Mouse (Mus musculus): ENCODE data around the gene Dnlz. TPM values are rescaled to one million over a fixed set of nuclear protein-coding genes. Genes with fewer than 3 reads are reported as not detected.

Dnlz gene
- polyA plus RNA-seq, 1 experiment from 2014 or later, result 34.4 TPM

DNA sequence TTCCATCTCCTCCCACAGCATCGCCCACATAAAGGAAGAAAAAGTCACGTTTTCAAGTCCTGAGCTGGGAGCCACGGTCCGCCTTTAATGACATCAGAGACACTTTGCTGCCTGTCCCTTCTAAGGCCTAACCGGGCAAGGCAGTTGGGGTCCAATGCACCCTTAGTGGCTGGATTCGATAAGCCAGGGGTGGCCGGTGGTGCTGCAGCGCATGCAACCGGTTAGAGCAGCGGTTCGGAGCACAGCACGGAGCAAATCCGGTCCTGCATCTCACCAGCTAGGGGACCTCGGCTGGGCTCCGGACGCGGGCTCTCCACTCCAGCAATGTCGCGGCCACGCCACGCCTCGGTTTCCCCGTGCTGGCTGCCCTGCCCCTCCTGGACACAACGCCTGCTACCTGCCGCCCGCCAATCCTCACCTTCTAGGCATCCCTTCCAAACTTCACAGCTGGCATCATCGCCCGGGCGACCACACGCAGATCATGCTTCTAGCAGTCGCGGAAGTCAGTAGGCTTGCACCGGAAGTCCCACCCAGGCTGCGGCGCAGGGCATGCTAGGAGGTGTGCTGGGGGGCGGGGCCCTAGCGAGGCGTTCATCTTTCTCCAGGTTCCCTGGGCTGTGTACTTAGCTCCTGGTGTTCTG, 28.3 kb upstream of the Dnlz start, which contains the start of gene Snapc4:
Gene Snapc4 (minus strand): TSS at position 523 of the 641 bp plus-strand sequence.
- peak within 1 kb of the TSS; percentile 77 for H3K9ac ChIP-seq (replicated peaks)
- WGBS, result 1% methylated on average over 38 of the region's 38 CpGs
- peaks cover 14% of the 10 kb centered on the region for H3K4me1 ChIP-seq
- H3K27me3 ChIP-seq, result no peaks in the 10 kb centered on the region
- H3K4me3 ChIP-seq, result peak within 1 kb of the TSS; percentile 83
- ATAC-seq (ENCODE audit: low FRiP score, low read depth), result peak; percentile 96
- peak within 1 kb of the TSS; percentile 66 for H3K27ac ChIP-seq (replicated peaks)
- peak within 1 kb of the TSS; percentile 84 for H3K4me2 ChIP-seq (replicated peaks)
- H3K9me3 ChIP-seq, result no peaks in the 10 kb centered on the region
- peaks cover 65% of the 10 kb centered on the region for H3K36me3 ChIP-seq

DNA sequence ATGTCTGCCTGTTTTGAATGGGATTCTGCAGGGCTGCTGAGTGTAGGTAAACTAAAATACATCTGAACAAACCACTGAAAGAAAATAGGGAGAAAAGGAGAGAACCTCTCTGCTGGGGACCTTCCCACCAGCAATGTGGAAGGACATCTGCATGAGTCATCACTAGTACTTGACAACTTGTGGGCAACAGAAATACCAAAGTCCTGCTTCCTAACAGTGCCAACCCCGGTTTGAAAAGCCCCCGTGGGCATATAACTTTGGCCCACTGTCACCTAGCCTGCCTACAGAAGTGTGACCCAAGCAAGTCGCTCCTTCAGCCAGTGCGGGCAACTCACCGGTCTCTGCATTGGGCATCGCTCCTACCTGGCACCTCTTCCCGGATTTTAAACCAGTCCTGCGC, 20.5 kb upstream of the Dnlz start:
- no peak overlapping the region for H3K9ac ChIP-seq (replicated peaks)
- H3K27me3 ChIP-seq, result no peaks in the 10 kb centered on the region
- H3K9me3 ChIP-seq, result no peaks in the 10 kb centered on the region
- H3K36me3 ChIP-seq, result peaks cover 98% of the 10 kb centered on the region
- no peak overlapping the region for H3K27ac ChIP-seq (replicated peaks)
- H3K4me1 ChIP-seq, result no peaks in the 10 kb centered on the region
- H3K4me3 ChIP-seq, result no peak overlapping the region
- 95% methylated on average over 8 of the region's 8 CpGs for WGBS
- H3K4me2 ChIP-seq (replicated peaks), result no peak overlapping the region
- ATAC-seq (ENCODE audit: low FRiP score, low read depth), result no peak

DNA sequence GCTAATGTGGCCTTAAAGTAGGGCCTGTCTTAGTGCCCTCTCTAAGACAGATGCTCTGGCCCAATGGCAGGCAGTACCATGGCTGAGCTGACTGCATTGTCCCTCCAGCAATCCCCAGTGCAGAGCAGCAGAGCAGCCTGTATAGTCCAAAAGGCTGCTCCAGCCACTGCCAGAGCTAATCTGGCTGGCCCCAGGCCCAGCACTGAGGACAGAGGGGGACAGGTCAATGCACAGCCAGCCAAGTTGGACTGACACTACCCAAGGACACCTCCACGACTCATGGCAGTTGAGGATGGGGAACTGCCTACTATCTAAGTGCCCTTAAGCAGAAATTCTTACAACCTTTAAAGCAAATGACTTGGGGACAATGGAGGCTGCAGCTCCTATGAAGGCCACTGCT, 16.7 kb upstream of the Dnlz start:
- no peaks in the 10 kb centered on the region for H3K9me3 ChIP-seq
- H3K27ac ChIP-seq (replicated peaks), result no peak overlapping the region
- no peak for ATAC-seq (ENCODE audit: low FRiP score, low read depth)
- no peak overlapping the region for H3K4me3 ChIP-seq
- H3K27me3 ChIP-seq, result no peaks in the 10 kb centered on the region
- WGBS, result 81% methylated on average over 1 of the region's 1 CpGs
- H3K36me3 ChIP-seq, result peaks cover 99% of the 10 kb centered on the region
- H3K4me1 ChIP-seq, result no peaks in the 10 kb centered on the region
- no peak overlapping the region for H3K9ac ChIP-seq (replicated peaks)
- H3K4me2 ChIP-seq (replicated peaks), result no peak overlapping the region

DNA sequence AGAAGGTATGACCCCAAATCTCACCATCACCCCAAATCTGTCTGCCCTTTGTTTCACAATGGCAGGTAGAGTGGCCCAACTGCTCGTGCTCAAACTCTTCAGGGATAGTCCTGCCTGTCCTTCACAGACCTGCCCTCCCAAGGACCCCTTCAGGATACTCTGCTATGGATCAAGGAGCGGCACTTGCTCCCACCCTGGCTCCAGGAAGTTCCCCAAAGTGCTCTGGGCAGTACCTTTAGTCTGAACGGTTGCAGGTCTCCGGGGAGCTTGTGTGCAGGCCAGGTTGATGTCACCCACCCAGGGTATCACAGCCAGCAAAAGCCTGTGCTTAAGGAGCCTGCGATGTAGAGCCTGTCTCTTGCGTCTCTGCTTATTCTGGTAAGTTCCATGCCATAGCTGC, 16.0 kb upstream of the Dnlz start:
- Histone ChIP-seq H3K27me3 (no peaks in the 10 kb centered on the region), H3K4me1 (no peaks in the 10 kb centered on the region), H3K9me3 (no peaks in the 10 kb centered on the region), H3K36me3 (peaks cover 99% of the 10 kb centered on the region), H3K4me2 (replicated peaks) (no peak overlapping the region), H3K9ac (replicated peaks) (no peak overlapping the region), H3K4me3 (no peak overlapping the region), H3K27ac (replicated peaks) (no peak overlapping the region)
- no peak for ATAC-seq (ENCODE audit: low FRiP score, low read depth)
- 94% methylated on average over 6 of the region's 6 CpGs for WGBS

DNA sequence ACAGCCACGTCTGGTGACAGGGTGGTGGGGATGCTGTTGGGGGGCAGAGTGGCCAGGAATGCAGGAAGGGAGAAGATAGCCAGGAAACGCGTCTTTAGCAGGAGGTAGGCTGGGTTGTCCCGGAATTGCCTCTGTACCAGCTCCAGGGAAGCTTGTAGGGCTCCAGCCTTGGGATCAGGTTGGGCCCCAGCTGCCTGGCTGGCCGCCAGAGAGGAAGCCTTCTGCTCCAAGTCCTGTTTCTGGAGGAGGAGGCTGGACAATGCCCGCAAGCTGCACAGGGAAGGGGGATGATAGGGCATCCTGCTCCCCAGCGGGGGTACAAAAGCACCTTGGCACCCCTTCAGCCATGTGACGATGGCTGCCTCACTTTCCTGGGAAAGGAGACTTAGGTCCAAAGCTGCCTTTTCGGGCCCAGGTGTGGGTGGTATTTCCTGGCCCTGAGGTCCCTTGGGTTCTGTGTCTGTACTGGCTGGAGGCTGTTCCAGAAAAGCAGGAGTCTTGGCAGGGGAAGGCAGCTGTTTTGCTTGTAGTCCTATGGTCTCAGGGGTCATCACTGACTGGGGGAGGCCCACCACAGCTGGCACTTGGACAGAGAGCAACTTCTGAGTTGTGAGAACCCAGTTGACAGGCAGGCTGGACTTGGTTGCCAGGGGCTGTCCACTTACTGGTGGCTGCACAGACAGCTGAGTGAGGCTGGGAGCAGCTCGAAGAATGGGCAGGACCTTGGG, 13.0 kb upstream of the Dnlz start:
- WGBS, result 91% methylated on average over 10 of the region's 10 CpGs
- no peak overlapping the region for H3K4me3 ChIP-seq
- ATAC-seq (ENCODE audit: low FRiP score, low read depth), result no peak
- no peaks in the 10 kb centered on the region for H3K27me3 ChIP-seq
- H3K4me2 ChIP-seq (replicated peaks), result no peak overlapping the region
- H3K4me1 ChIP-seq, result no peaks in the 10 kb centered on the region
- no peak overlapping the region for H3K27ac ChIP-seq (replicated peaks)
- no peaks in the 10 kb centered on the region for H3K9me3 ChIP-seq
- peaks cover 72% of the 10 kb centered on the region for H3K36me3 ChIP-seq
- H3K9ac ChIP-seq (replicated peaks), result no peak overlapping the region

DNA sequence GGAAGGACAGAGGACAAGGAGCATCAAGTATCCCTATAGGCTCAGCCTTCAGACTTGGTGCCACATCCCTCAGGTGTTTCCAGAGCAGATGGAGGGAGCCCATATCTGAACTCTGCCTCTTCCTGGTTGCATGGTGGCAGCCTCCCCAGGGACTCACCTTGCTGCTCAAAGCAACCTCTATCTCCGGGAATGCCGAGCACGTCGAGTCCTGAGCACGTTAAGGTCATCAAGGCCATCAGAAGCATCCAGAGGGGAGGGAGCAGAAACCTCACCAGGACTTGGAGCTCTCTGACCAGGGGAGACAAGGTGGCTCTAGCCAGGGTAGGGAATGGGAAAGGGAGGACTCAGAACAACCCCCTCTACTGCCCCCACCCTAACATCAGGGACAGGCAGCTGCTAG, 11.6 kb upstream of the Dnlz start:
- Histone ChIP-seq H3K4me1 (no peaks in the 10 kb centered on the region), H3K9ac (replicated peaks) (no peak overlapping the region), H3K4me3 (no peak overlapping the region), H3K4me2 (replicated peaks) (no peak overlapping the region), H3K9me3 (no peaks in the 10 kb centered on the region), H3K36me3 (peaks cover 58% of the 10 kb centered on the region), H3K27me3 (no peaks in the 10 kb centered on the region), H3K27ac (replicated peaks) (no peak overlapping the region)
- ATAC-seq (ENCODE audit: low FRiP score, low read depth), result no peak
- WGBS, result 89% methylated on average over 5 of the region's 5 CpGs

GRCm38 (mm10) chr2:26362991-26363390, 11.1 kb upstream of the Dnlz start:
- Histone ChIP-seq H3K27ac (replicated peaks) (no peak overlapping the region), H3K4me3 (no peak overlapping the region), H3K9ac (replicated peaks) (no peak overlapping the region), H3K27me3 (no peaks in the 10 kb centered on the region), H3K4me2 (replicated peaks) (no peak overlapping the region), H3K9me3 (no peaks in the 10 kb centered on the region), H3K36me3 (peaks cover 53% of the 10 kb centered on the region), H3K4me1 (no peaks in the 10 kb centered on the region)
- ATAC-seq (ENCODE audit: low FRiP score, low read depth), result no peak
- WGBS, result 85% methylated on average over 5 of the region's 5 CpGs

DNA sequence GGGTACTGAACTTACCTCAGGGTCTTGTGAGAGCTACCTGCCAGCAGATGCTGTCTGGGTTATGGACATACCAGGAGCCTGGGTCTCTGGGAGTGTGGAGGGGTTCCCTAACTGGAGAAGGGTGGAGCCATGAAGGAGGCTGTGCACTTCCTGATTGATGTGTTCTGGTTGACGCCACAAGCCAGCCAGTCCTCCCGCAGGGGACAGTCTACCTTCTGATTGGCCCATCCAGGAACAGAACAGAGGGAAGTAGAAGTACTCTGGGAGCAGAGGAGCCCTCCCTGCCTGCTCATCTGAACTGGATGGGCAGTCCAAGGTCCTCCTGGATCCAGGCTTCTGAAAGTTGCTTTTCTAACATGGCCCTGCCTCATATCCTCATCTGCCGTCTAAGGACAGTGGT, 8.9 kb upstream of the Dnlz start, which contains the start of gene Card9:
Gene Card9 (minus strand): TSS at position 147 of the 400 bp plus-strand sequence.
- Histone ChIP-seq H3K4me1 (no peaks in the 10 kb centered on the region), H3K36me3 (peaks cover 31% of the 10 kb centered on the region), H3K27ac (replicated peaks) (no peak within 1 kb of the TSS), H3K4me3 (no peak within 1 kb of the TSS), H3K4me2 (replicated peaks) (no peak within 1 kb of the TSS), H3K9ac (replicated peaks) (no peak within 1 kb of the TSS), H3K9me3 (no peaks in the 10 kb centered on the region), H3K27me3 (no peaks in the 10 kb centered on the region)
- no peak for ATAC-seq (ENCODE audit: low FRiP score, low read depth)
- WGBS, result 67% methylated on average over 3 of the region's 3 CpGs

GRCm38 (mm10) chr2:26359983-26360382, 8.1 kb upstream of the Dnlz start:
- no peaks in the 10 kb centered on the region for H3K4me1 ChIP-seq
- H3K9me3 ChIP-seq, result no peaks in the 10 kb centered on the region
- H3K4me3 ChIP-seq, result no peak overlapping the region
- WGBS, result 93% methylated on average over 6 of the region's 6 CpGs
- peaks cover 23% of the 10 kb centered on the region for H3K36me3 ChIP-seq
- H3K27ac ChIP-seq (replicated peaks), result no peak overlapping the region
- H3K4me2 ChIP-seq (replicated peaks), result no peak overlapping the region
- no peak overlapping the region for H3K9ac ChIP-seq (replicated peaks)
- ATAC-seq (ENCODE audit: low FRiP score, low read depth), result no peak
- no peaks in the 10 kb centered on the region for H3K27me3 ChIP-seq

DNA sequence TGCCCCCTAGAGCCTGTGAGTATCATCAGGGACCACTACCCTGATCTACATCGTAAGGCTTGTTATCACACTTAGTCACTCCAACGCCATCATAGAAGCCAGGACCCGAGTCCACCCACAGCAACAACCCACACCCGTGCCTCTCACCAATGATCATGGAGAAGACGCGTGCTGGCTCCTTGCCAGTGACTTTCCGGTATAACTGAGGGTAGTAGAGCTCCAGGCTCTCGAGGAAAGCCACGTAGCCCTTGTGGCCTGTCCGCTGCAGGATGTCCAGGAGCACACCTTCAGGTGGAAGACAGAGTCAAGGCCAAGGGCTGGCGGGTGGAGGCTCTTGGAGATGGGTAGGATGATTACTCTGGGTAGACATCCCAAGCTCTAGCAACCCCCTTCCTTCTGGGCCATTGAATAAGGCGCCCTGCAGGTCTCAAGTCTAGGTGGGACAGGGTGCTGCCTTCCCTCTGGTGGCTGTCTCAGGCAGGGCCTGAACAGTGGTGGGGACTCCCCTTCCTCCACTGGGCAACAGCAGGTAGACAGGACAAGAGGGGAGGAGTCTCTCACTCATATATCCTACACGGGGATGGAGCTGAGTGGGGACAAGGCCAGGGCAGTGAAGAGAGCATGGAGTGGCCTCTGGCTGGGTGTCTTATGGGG, 6.9 kb upstream of the Dnlz start:
- no peak for ATAC-seq (ENCODE audit: low FRiP score, low read depth)
- H3K9ac ChIP-seq (replicated peaks), result no peak overlapping the region
- no peak overlapping the region for H3K4me3 ChIP-seq
- no peaks in the 10 kb centered on the region for H3K9me3 ChIP-seq
- no peak overlapping the region for H3K27ac ChIP-seq (replicated peaks)
- H3K36me3 ChIP-seq, result peaks cover 11% of the 10 kb centered on the region
- no peaks in the 10 kb centered on the region for H3K4me1 ChIP-seq
- H3K27me3 ChIP-seq, result no peaks in the 10 kb centered on the region
- H3K4me2 ChIP-seq (replicated peaks), result no peak overlapping the region
- 88% methylated on average over 13 of the region's 13 CpGs for WGBS

DNA sequence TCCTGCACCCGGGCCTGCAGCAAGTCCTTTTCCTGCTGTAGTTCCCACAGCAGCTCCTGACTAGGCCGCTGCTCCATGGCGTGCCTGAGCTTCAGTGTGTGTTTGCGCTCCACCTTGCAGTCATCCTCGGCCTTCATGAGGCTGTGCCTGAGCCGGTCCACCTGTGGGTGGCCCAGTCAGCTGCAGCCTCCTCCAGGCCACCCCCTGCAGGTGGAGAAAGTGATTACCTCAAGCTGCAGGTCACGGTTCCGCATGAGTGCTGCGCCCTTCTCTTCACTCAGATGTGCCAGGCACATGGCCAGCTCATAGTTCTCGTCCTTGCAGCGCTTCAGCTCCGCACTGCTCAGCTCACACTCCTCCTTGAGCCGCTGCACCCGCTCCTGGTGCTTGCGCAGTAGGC, 5.6 kb upstream of the Dnlz start:
- H3K9ac ChIP-seq (replicated peaks), result no peak overlapping the region
- no peak for ATAC-seq (ENCODE audit: low FRiP score, low read depth)
- H3K27ac ChIP-seq (replicated peaks), result no peak overlapping the region
- H3K4me1 ChIP-seq, result peaks cover 12% of the 10 kb centered on the region
- H3K9me3 ChIP-seq, result no peaks in the 10 kb centered on the region
- no peak overlapping the region for H3K4me2 ChIP-seq (replicated peaks)
- no peaks in the 10 kb centered on the region for H3K36me3 ChIP-seq
- H3K4me3 ChIP-seq, result no peak overlapping the region
- no peaks in the 10 kb centered on the region for H3K27me3 ChIP-seq
- WGBS, result 50% methylated on average over 15 of the region's 15 CpGs

DNA sequence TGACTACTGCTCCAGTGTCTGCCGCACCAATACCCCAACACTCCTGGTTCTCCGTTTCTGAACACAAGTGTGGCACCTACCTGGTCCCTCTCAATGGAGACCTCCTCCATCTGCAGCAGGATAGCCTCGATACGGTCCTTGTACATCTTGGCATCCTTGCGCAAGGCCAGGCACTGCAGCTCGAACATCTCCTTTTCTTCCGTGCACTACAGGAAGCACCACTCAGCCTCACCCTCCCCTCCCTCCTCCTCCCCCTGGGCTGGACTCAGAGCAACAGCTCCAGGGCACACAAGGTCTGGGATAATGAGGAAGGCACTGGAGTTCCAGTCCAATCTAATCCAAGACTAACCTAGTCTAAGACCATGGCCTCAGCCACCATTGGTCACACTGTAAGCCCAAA, 4.8 kb upstream of the Dnlz start:
- no peaks in the 10 kb centered on the region for H3K36me3 ChIP-seq
- H3K27me3 ChIP-seq, result no peaks in the 10 kb centered on the region
- 83% methylated on average over 7 of the region's 7 CpGs for WGBS
- H3K4me3 ChIP-seq, result no peak overlapping the region
- H3K4me1 ChIP-seq, result peaks cover 15% of the 10 kb centered on the region
- H3K9ac ChIP-seq (replicated peaks), result no peak overlapping the region
- no peak overlapping the region for H3K27ac ChIP-seq (replicated peaks)
- no peaks in the 10 kb centered on the region for H3K9me3 ChIP-seq
- H3K4me2 ChIP-seq (replicated peaks), result no peak overlapping the region
- no peak for ATAC-seq (ENCODE audit: low FRiP score, low read depth)

Data from midbrain, embryonic 12.5 days (tissue).